Mouse (Mus musculus): Measurements from ENCODE around the gene Gm4131. TPM values are rescaled to one million over a fixed set of nuclear protein-coding genes. Genes with fewer than 3 reads are reported as not detected.

Gm4131 gene
- polyA plus RNA-seq, 1 experiment from 2014 or later: not detected

- no peak for ATAC-seq (ENCODE audit: low FRiP score, low read depth)
These were observed 20.4 kb downstream of the Gm4131 start for GRCm38 (mm10) chr14:62546296-62546695.

DNA sequence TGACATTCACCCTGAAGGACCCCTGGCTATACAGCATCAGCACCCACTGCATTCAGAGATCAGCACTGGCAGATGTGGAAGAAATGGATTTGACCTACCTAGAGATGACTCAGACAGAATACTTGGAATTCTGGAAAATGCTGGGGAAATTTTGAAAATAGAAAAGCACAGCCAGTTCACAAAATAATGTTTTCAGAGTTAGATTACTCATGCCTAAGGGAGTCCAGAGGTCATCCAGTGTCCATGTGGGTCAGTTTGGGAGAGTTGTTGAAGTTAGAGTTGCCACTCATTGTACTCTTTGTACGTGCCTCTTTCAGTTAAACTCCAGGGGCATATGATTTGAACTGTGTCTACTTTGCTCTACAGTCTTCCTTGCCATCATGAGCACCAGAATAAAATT, 25.0 kb downstream of the Gm4131 start:
- Histone ChIP-seq H3K4me1 (no peaks in the 10 kb centered on the region), H3K9me3 (no peaks in the 10 kb centered on the region), H3K4me2 (replicated peaks) (no peak overlapping the region), H3K27ac (no peak overlapping the region), H3K27me3 (replicated peaks) (no peaks in the 10 kb centered on the region), H3K9ac (no peak overlapping the region), H3K4me3 (no peak overlapping the region), H3K36me3 (no peaks in the 10 kb centered on the region)
- WGBS: 84% methylated on average over 1 of the region's 1 CpGs
- ATAC-seq (ENCODE audit: low FRiP score, low read depth): no peak

More at GRCm38 (mm10) chr14:62546296-62546695, 20.4 kb downstream of the Gm4131 start:
- H3K4me3 ChIP-seq: no peak overlapping the region
- no peak overlapping the region for H3K27ac ChIP-seq
- H3K9me3 ChIP-seq: no peaks in the 10 kb centered on the region
- no peaks in the 10 kb centered on the region for H3K4me1 ChIP-seq
- no peak overlapping the region for H3K9ac ChIP-seq
- 80% methylated on average over 6 of the region's 6 CpGs for WGBS
- H3K27me3 ChIP-seq (replicated peaks): no peaks in the 10 kb centered on the region
- no peaks in the 10 kb centered on the region for H3K36me3 ChIP-seq
- no peak overlapping the region for H3K4me2 ChIP-seq (replicated peaks)

DNA sequence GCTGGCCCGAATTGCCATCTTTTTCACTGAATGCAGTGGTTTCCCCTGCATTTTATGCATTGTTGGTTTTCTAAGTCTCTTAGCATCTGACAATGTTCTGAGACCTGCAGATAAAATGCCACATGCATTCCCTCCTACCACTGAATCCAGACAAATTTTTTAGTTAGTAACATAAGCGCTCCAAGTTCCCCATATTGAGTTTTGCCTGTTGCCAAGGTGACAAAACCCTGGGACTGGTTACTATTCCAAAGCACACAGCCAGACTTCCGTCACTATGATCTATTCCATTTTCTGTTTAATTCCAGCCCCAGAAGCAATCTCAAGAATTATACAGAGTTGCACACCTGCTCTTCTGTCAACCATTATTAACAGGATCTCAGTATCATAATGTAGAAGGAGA, 26.9 kb downstream of the Gm4131 start:
- H3K9ac ChIP-seq: no peak overlapping the region
- no peaks in the 10 kb centered on the region for H3K27me3 ChIP-seq (replicated peaks)
- no peak overlapping the region for H3K4me3 ChIP-seq
- no peak overlapping the region for H3K4me2 ChIP-seq (replicated peaks)
- H3K27ac ChIP-seq: no peak overlapping the region
- H3K9me3 ChIP-seq: no peaks in the 10 kb centered on the region
- no peak for ATAC-seq (ENCODE audit: low FRiP score, low read depth)
- 87% methylated on average over 3 of the region's 3 CpGs for WGBS
- H3K4me1 ChIP-seq: no peaks in the 10 kb centered on the region
- H3K36me3 ChIP-seq: no peaks in the 10 kb centered on the region

GRCm38 (mm10) chr14:62536988-62537387, 29.7 kb downstream of the Gm4131 start:
- 79% methylated on average over 5 of the region's 5 CpGs for WGBS
- Histone ChIP-seq H3K9ac (no peak overlapping the region), H3K4me1 (no peaks in the 10 kb centered on the region), H3K4me2 (replicated peaks) (no peak overlapping the region), H3K27ac (no peak overlapping the region), H3K9me3 (no peaks in the 10 kb centered on the region), H3K4me3 (no peak overlapping the region), H3K36me3 (no peaks in the 10 kb centered on the region), H3K27me3 (replicated peaks) (no peaks in the 10 kb centered on the region)
- ATAC-seq (ENCODE audit: low FRiP score, low read depth): no peak

GRCm38 (mm10) chr14:62536127-62536526, 30.6 kb downstream of the Gm4131 start:
- no peak overlapping the region for H3K27ac ChIP-seq
- ATAC-seq (ENCODE audit: low FRiP score, low read depth): no peak
- no peaks in the 10 kb centered on the region for H3K9me3 ChIP-seq
- H3K9ac ChIP-seq: no peak overlapping the region
- no peaks in the 10 kb centered on the region for H3K36me3 ChIP-seq
- H3K4me2 ChIP-seq (replicated peaks): no peak overlapping the region
- no peaks in the 10 kb centered on the region for H3K4me1 ChIP-seq
- H3K27me3 ChIP-seq (replicated peaks): no peaks in the 10 kb centered on the region
- H3K4me3 ChIP-seq: no peak overlapping the region
- 75% methylated on average over 5 of the region's 5 CpGs for WGBS

- 81% methylated on average over 2 of the region's 2 CpGs for WGBS
- Histone ChIP-seq H3K9me3 (no peaks in the 10 kb centered on the region), H3K9ac (no peak overlapping the region), H3K4me2 (replicated peaks) (no peak overlapping the region), H3K27ac (no peak overlapping the region), H3K4me3 (no peak overlapping the region), H3K27me3 (replicated peaks) (no peaks in the 10 kb centered on the region), H3K4me1 (no peaks in the 10 kb centered on the region), H3K36me3 (no peaks in the 10 kb centered on the region)
- ATAC-seq (ENCODE audit: low FRiP score, low read depth): no peak
These were observed 35.8 kb downstream of the Gm4131 start for GRCm38 (mm10) chr14:62530951-62531350.

GRCm38 (mm10) chr14:62512845-62513244, 53.9 kb downstream of the Gm4131 start:
- 71% methylated on average over 1 of the region's 1 CpGs for WGBS
- Histone ChIP-seq H3K9me3 (no peaks in the 10 kb centered on the region), H3K36me3 (no peaks in the 10 kb centered on the region), H3K4me1 (no peaks in the 10 kb centered on the region), H3K27ac (no peak overlapping the region), H3K9ac (no peak overlapping the region), H3K4me2 (replicated peaks) (no peak overlapping the region), H3K27me3 (replicated peaks) (no peaks in the 10 kb centered on the region), H3K4me3 (no peak overlapping the region)
- no peak for ATAC-seq (ENCODE audit: low FRiP score, low read depth)

DNA sequence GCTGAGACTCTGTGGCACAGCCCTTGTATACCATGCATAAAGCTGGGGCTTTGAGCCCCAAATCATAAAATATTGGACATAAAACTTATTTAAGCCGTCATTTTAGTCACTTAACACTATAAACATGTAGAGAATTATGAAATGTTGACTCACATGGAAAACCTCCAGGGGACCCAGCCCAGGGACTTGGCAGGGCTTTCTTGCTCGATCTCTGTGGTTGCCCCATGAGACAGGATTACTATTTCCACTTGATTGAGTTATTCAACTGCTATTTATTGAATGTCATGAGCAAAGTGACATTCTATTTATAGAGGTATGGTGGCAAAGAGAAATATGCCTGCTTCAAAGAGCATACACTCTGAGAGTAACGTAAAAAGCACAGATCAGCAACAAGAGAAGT, 57.4 kb downstream of the Gm4131 start:
- Histone ChIP-seq H3K36me3 (no peaks in the 10 kb centered on the region), H3K27ac (no peak overlapping the region), H3K4me2 (replicated peaks) (no peak overlapping the region), H3K9ac (no peak overlapping the region), H3K27me3 (replicated peaks) (no peaks in the 10 kb centered on the region), H3K4me3 (no peak overlapping the region), H3K9me3 (no peaks in the 10 kb centered on the region), H3K4me1 (no peaks in the 10 kb centered on the region)
- ATAC-seq (ENCODE audit: low FRiP score, low read depth): no peak
- 77% methylated on average over 3 of the region's 3 CpGs for WGBS

- Histone ChIP-seq H3K36me3 (no peaks in the 10 kb centered on the region), H3K4me3 (no peak overlapping the region), H3K27ac (no peak overlapping the region), H3K9ac (no peak overlapping the region), H3K4me1 (no peaks in the 10 kb centered on the region), H3K9me3 (no peaks in the 10 kb centered on the region), H3K27me3 (replicated peaks) (no peaks in the 10 kb centered on the region), H3K4me2 (replicated peaks) (no peak overlapping the region)
- ATAC-seq (ENCODE audit: low FRiP score, low read depth): no peak
- WGBS: 83% methylated on average over 3 of the region's 3 CpGs
These were observed 60.5 kb downstream of the Gm4131 start for GRCm38 (mm10) chr14:62506261-62506660.

- Histone ChIP-seq H3K27me3 (replicated peaks) (no peaks in the 10 kb centered on the region), H3K36me3 (no peaks in the 10 kb centered on the region), H3K9me3 (no peaks in the 10 kb centered on the region), H3K4me3 (no peak overlapping the region), H3K9ac (no peak overlapping the region), H3K27ac (no peak overlapping the region), H3K4me1 (no peaks in the 10 kb centered on the region), H3K4me2 (replicated peaks) (no peak overlapping the region)
- ATAC-seq (ENCODE audit: low FRiP score, low read depth): no peak
- WGBS: 83% methylated on average over 7 of the region's 7 CpGs
These were observed 69.3 kb downstream of the Gm4131 start for GRCm38 (mm10) chr14:62497391-62497790.

DNA sequence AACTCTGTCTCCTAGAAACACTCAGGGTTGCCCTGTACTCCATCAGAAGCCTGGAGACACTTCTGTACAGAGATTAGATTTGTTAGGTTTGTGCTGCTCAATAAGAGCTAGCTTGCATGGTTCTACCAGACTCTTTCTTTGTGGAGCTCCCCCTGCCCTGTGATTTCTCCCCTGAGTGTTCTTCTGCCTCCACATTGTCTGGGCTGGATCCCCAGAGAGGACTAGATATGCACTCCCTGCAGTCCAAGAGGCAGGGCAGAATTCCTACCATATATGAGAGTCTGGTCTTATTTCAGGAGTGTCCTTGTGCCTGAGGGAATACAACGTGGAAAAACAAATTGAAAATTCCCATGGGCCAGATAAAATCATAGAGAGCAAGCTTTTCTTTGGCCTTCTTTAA, 70.2 kb downstream of the Gm4131 start:
- 55% methylated on average over 1 of the region's 1 CpGs for WGBS
- no peak for ATAC-seq (ENCODE audit: low FRiP score, low read depth)

DNA sequence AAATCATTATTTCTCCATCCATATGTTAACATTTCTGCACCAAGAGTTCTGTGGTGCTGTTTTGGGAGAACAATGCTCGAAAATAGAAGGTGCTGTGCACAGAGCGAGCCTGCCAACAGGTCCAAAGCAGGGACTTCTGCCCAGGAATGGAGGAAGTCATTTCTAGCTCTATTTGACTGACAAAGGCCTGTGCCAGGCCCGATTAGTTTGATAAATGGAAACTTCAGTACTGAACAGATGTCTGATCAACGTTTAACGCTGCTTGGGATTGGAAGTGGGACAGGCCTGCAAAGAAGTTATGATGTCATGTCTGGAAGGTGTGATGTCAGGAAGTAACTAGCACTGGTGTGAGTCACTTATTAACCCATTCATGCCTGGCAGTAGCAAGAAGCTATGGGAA, 73.3 kb downstream of the Gm4131 start:
- Histone ChIP-seq H3K9ac (no peak overlapping the region), H3K27me3 (replicated peaks) (no peaks in the 10 kb centered on the region), H3K9me3 (no peaks in the 10 kb centered on the region), H3K36me3 (no peaks in the 10 kb centered on the region), H3K27ac (no peak overlapping the region), H3K4me3 (no peak overlapping the region), H3K4me1 (no peaks in the 10 kb centered on the region), H3K4me2 (replicated peaks) (no peak overlapping the region)
- 82% methylated on average over 5 of the region's 5 CpGs for WGBS
- no peak for ATAC-seq (ENCODE audit: low FRiP score, low read depth)

More for the DNA sequence above, 70.2 kb downstream of the Gm4131 start:
- no peak overlapping the region for H3K27ac ChIP-seq
- H3K9me3 ChIP-seq: no peaks in the 10 kb centered on the region
- no peak overlapping the region for H3K4me3 ChIP-seq
- no peak overlapping the region for H3K4me2 ChIP-seq (replicated peaks)
- H3K9ac ChIP-seq: no peak overlapping the region
- H3K36me3 ChIP-seq: no peaks in the 10 kb centered on the region
- no peaks in the 10 kb centered on the region for H3K27me3 ChIP-seq (replicated peaks)
- no peaks in the 10 kb centered on the region for H3K4me1 ChIP-seq

DNA sequence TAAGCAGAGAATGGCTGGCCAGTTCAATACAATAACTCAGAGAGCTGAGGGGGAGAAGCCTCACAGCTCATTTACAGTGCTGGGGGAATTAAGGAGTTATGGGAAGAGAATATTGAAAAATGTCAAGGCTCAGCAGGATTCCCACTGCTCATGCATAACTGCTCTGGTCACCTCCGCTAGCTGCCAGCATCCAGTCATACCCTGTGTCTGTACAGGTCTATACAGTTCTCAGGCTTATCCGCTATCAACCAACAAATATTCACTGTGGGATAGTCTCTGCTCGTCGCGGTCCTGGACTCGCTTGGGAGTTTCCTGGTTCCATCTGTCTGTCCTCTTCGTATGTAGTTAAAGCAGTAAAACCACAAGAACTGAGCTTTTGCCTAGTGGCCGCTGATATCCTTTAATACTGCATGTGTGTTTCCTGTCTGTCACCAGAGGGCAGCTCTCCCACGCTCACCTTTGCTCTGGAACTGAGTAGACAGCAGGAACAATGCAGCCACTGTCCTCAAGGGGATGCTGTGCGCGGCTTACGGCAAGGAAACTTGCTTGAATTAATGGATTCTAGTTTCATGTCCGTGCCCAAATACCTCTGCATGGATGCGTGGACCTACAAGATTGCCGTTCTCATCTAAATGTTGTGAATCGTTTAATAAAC, 74.4 kb downstream of the Gm4131 start:
- Histone ChIP-seq H3K36me3 (no peaks in the 10 kb centered on the region), H3K4me2 (replicated peaks) (no peak overlapping the region), H3K27ac (no peak overlapping the region), H3K9me3 (no peaks in the 10 kb centered on the region), H3K4me3 (no peak overlapping the region), H3K4me1 (no peaks in the 10 kb centered on the region), H3K27me3 (replicated peaks) (no peaks in the 10 kb centered on the region), H3K9ac (no peak overlapping the region)
- 39% methylated on average over 16 of the region's 16 CpGs for WGBS
- ATAC-seq (ENCODE audit: low FRiP score, low read depth): 0 out of 2 replicates have a peak, but pooled peaks have one; percentile 75
